Mouse (Mus musculus) ovary, adult 2 months (tissue): ENCODE measurements around the gene Mab21l3. TPM values are rescaled to one million over a fixed set of nuclear protein-coding genes. Genes with fewer than 3 reads are reported as not detected.

ENCODE experiments used
- polyA plus RNA-seq: library from polyadenylated mRNA; depleted of rRNA; stranded (reverse); fragments of >200 nt; gene quantifications from 2 replicates; pipeline ENCODE4 v1.2.3, GENCODE M21; 2012; rRNA removed

The Mab21l3 gene
- polyA plus RNA-seq, result 5.8 and 7.0 TPM in 2 replicates

DNA sequence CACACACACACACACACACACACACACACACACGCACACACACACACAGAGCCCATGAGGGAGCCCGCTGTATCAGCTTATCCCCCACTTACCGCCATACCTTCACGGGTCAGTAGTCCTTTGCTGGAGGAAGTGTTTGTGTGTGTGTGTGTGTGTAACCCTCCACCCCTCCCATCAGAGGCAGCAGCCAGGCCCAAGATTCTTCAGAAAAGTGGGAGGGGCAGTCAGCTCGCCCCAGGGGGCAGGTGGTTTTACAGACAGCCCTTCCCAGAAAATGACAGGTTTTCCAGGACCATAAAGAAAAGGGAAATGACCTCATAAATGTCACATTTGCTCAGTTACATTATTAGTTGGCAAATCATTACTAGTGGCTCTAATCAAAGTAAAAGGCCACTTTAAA lies at the start of gene Mab21l3:
Gene Mab21l3 (minus strand): TSS at position 144 of the 400 bp plus-strand sequence.

Other genes with a start within 250 kb of the Mab21l3 start
- 418 and 443 TPM in 2 replicates for gene Atp1a1, start 244.3 kb downstream of the Mab21l3 start, polyA plus RNA-seq
- 5.5 and 8.6 TPM in 2 replicates for gene Slc22a15, start 75.5 kb upstream of the Mab21l3 start, polyA plus RNA-seq
- gene Nhlh2, start 161.1 kb upstream of the Mab21l3 start, polyA plus RNA-seq, result not detected in 2 replicates
- gene Casq2, start 237.5 kb upstream of the Mab21l3 start, polyA plus RNA-seq, result 0.69 and 0.77 TPM in 2 replicates